Mouse (Mus musculus) heart, postnatal 0 days (tissue): ENCODE results near the gene Myh13. TPM values are rescaled to one million over a fixed set of nuclear protein-coding genes. Genes with fewer than 3 reads are reported as not detected.

Source experiments
- ATAC-seq: fragments of 200-750 bp; cut with Nextera tagmentation; 2 replicates; pipeline ENCODE4 v1.8.0; 2017; ENCODE audit warnings: low read depth, moderate number of reproducible peaks, moderate library complexity; ENCODE audit not compliant: insufficient read depth
- DNase-seq: peaks from one replicate; pipeline ENCODE4 v3.0.0-alpha.2; 2016; ENCODE audit warnings: low spot score
- H3K27ac ChIP-seq: fragments of 300-500 bp; sonication (generic); 2 replicates; pipeline ENCODE4 v1.5.1; 2014; ENCODE audit warnings: low read depth, mild to moderate bottlenecking
- H3K27me3 ChIP-seq: fragments of 300-500 bp; sonication (generic); 2 replicates; pipeline ENCODE4 v1.6.1; 2014; ENCODE audit warnings: low read length, mixed read lengths; ENCODE audit not compliant: control insufficient read depth, insufficient read depth
- H3K36me3 ChIP-seq: fragments of 300-500 bp; sonication (generic); replicated peaks from 2 replicates; pipeline ENCODE4 v1.6.1; 2014; ENCODE audit warnings: low read length, mixed read lengths; ENCODE audit not compliant: control insufficient read depth, insufficient read depth
- H3K4me1 ChIP-seq: fragments of 300-500 bp; sonication (generic); 2 replicates; pipeline ENCODE4 v1.6.1; 2014; ENCODE audit warnings: antibody characterized with exemption; ENCODE audit not compliant: control insufficient read depth, insufficient read depth
- H3K4me2 ChIP-seq: fragments of 300-500 bp; sonication (generic); 2 replicates; pipeline ENCODE4 v1.6.1; 2014; ENCODE audit warnings: low read depth, mild to moderate bottlenecking, low read length, moderate library complexity
- H3K4me3 ChIP-seq: fragments of 300-500 bp; sonication (generic); 2 replicates; pipeline ENCODE4 v1.5.1; 2014; ENCODE audit warnings: low read depth, low read length
- H3K9ac ChIP-seq: fragments of 300-500 bp; sonication (generic); replicated peaks from 2 replicates; pipeline ENCODE4 v1.6.1; 2014; ENCODE audit warnings: low read depth, low read length, mixed read lengths
- H3K9me3 ChIP-seq: fragments of 300-500 bp; sonication (generic); replicated peaks from 2 replicates; pipeline ENCODE4 v1.6.1; 2016; ENCODE audit warnings: low read length; ENCODE audit not compliant: control insufficient read depth
- CTCF ChIP-seq: IDR thresholded peaks from 2 replicates; pipeline ENCODE4 v1.5.1; 2016; ENCODE audit warnings: antibody characterized with exemption, control low read depth, low read depth
- EP300 ChIP-seq: IDR thresholded peaks from 2 replicates; pipeline ENCODE4 v1.6.1; 2016; ENCODE audit warnings: antibody characterized with exemption, low read depth
- whole genome bisulfite sequencing: fragments of 180-500 bp; shearing (Covaris S2); extraction: QIAGEN DNeasy Blood & Tissue Kit; methylation state at CpG from one replicate; pipeline ENCODE4 v1.1.7; 2014; 5-methylcytosine and 5-hydroxymethylcytosine counted together
- polyA plus RNA-seq: library from polyadenylated mRNA; unstranded; fragments of >200 nt; fragmentation: Nextera tagmentation; extraction: Ambion mirVana; gene quantifications from 2 replicates; pipeline ENCODE4 v1.2.1, GENCODE M21; 2015
- total RNA-seq: library from RNA; depleted of rRNA; stranded (reverse); fragments of >200 nt; gene quantifications from 2 replicates; pipeline ENCODE4 v1.2.3, GENCODE M21; 2014; ENCODE audit warnings: low replicate concordance

Myh13 gene
- total and polyA plus RNA-seq, 2 experiments from 2014 or later: 0.15 TPM; not detected in 1

- no peak overlapping the region for H3K9ac ChIP-seq
- TF ChIP-seq EP300 (no peak), CTCF (no peak)
- H3K4me3 ChIP-seq: no peak overlapping the region
- no peaks in the 10 kb centered on the region for H3K4me1 ChIP-seq
- DNase-seq (peak; percentile 44), ATAC-seq (peak; percentile 49)
- no peaks in the 10 kb centered on the region for H3K27me3 ChIP-seq
- 48% methylated on average over 10 of the region's 10 CpGs for WGBS
- no peak overlapping the region for H3K27ac ChIP-seq
- H3K9me3 ChIP-seq: no peaks in the 10 kb centered on the region
- H3K4me2 ChIP-seq: no peak overlapping the region
- no peaks in the 10 kb centered on the region for H3K36me3 ChIP-seq
Observed at GRCm38 (mm10) chr11:67379703-67380510, 58.4 kb downstream of the Myh13 start.

GRCm38 (mm10) chr11:67381833-67382232, 60.4 kb downstream of the Myh13 start:
- DNase-seq (no peak), ATAC-seq (no peak)
- Histone ChIP-seq H3K27ac (no peak overlapping the region), H3K4me3 (no peak overlapping the region), H3K27me3 (no peaks in the 10 kb centered on the region), H3K4me1 (no peaks in the 10 kb centered on the region), H3K9ac (no peak overlapping the region), H3K36me3 (no peaks in the 10 kb centered on the region), H3K4me2 (no peak overlapping the region), H3K9me3 (no peaks in the 10 kb centered on the region)
- TF ChIP-seq CTCF: no peak
- TF ChIP-seq EP300: no peak
- WGBS: 41% methylated on average over 4 of the region's 4 CpGs

- ATAC-seq: no peak
- H3K9me3 ChIP-seq: peaks cover 5% of the 10 kb centered on the region; the same call in 1 of the 2 replicates
Observed at GRCm38 (mm10) chr11:67384653-67385052, 63.2 kb downstream of the Myh13 start.

GRCm38 (mm10) chr11:67386815-67387415, 65.5 kb downstream of the Myh13 start:
- no peaks in the 10 kb centered on the region for H3K27me3 ChIP-seq
- H3K36me3 ChIP-seq: no peaks in the 10 kb centered on the region
- H3K27ac ChIP-seq: no peak overlapping the region
- DNase-seq (no peak), ATAC-seq (no peak)
- no peak for TF ChIP-seq CTCF
- TF ChIP-seq EP300: no peak
- H3K9me3 ChIP-seq: peaks cover 5% of the 10 kb centered on the region; the same call in 1 of the 2 replicates
- H3K4me1 ChIP-seq: no peaks in the 10 kb centered on the region
- no peak overlapping the region for H3K9ac ChIP-seq
- WGBS: 39% methylated on average over 8 of the region's 8 CpGs
- no peak overlapping the region for H3K4me3 ChIP-seq
- no peak overlapping the region for H3K4me2 ChIP-seq

More at GRCm38 (mm10) chr11:67384653-67385052, 63.2 kb downstream of the Myh13 start:
- 80% methylated on average over 7 of the region's 7 CpGs for WGBS
- no peak for DNase-seq
- Histone ChIP-seq H3K9ac (no peak overlapping the region), H3K4me2 (no peak overlapping the region), H3K36me3 (no peaks in the 10 kb centered on the region), H3K4me3 (no peak overlapping the region), H3K4me1 (no peaks in the 10 kb centered on the region), H3K27ac (no peak overlapping the region), H3K27me3 (no peaks in the 10 kb centered on the region)
- no peak for TF ChIP-seq CTCF
- no peak for TF ChIP-seq EP300

GRCm38 (mm10) chr11:67390679-67391384, 69.4 kb downstream of the Myh13 start:
- H3K4me3 ChIP-seq: no peak overlapping the region
- H3K4me2 ChIP-seq: no peak overlapping the region
- 77% methylated on average over 3 of the region's 3 CpGs for WGBS
- H3K9me3 ChIP-seq: peaks cover 5% of the 10 kb centered on the region; the same call in 1 of the 2 replicates
- no peak for DNase-seq
- H3K36me3 ChIP-seq: no peaks in the 10 kb centered on the region
- H3K4me1 ChIP-seq: no peaks in the 10 kb centered on the region
- H3K27me3 ChIP-seq: no peaks in the 10 kb centered on the region
- H3K27ac ChIP-seq: no peak overlapping the region
- ATAC-seq: no peak
- no peak overlapping the region for H3K9ac ChIP-seq
- TF ChIP-seq EP300 (no peak), CTCF (no peak)
